Mouse (Mus musculus) kidney, adult 2 months (tissue): ENCODE measurements around the gene Mterf1b. TPM values are rescaled to one million over a fixed set of nuclear protein-coding genes. Genes with fewer than 3 reads are reported as not detected.
A peak's percentile ranks its signal among the peaks of the same experiment; 100 is the strongest.
"Not testable (repeated sequence)": the region's sequence is repeated elsewhere in the genome, so short reads cannot be mapped to it uniquely, and the experiment has no call there.

Experiments used
- DNase-seq: peaks from one replicate; pipeline ENCODE4 v3.0.0; 2021
- H3K27ac ChIP-seq: fragments of 200-500 bp; 2 replicates; pipeline ENCODE4 v1.5.1; 2012; ENCODE audit warnings: low read depth, low read length, control low read depth, inconsistent platforms; ENCODE audit not compliant: insufficient read depth
- H3K27me3 ChIP-seq: fragments of 200-500 bp; replicated peaks from 2 replicates; pipeline ENCODE4 v1.6.1; 2012; ENCODE audit warnings: mild to moderate bottlenecking, moderate library complexity, low read length, inconsistent platforms; ENCODE audit not compliant: control insufficient read depth, insufficient read depth
- H3K36me3 ChIP-seq: fragments of 200-500 bp; 2 replicates; pipeline ENCODE4 v1.6.1; 2012; ENCODE audit warnings: mild to moderate bottlenecking, moderate library complexity, low read length, inconsistent platforms; ENCODE audit not compliant: control insufficient read depth, insufficient read depth
- H3K4me1 ChIP-seq: fragments of 200-500 bp; 2 replicates; pipeline ENCODE4 v1.6.1; 2011; ENCODE audit warnings: low read length; ENCODE audit not compliant: control insufficient read depth, insufficient read depth
- H3K4me3 ChIP-seq: fragments of 200-500 bp; 2 replicates; pipeline ENCODE4 v1.5.1; 2011; ENCODE audit warnings: mild to moderate bottlenecking, low read depth, low read length, control low read depth; ENCODE audit not compliant: insufficient read depth
- CTCF ChIP-seq: fragments of 200-500 bp; conservative IDR thresholded peaks from 2 replicates; pipeline ENCODE4 v1.5.1; 2011; ENCODE audit warnings: low read depth, mild to moderate bottlenecking, control low read depth, low read length, moderate library complexity, mixed read lengths; ENCODE audit not compliant: insufficient read depth, insufficient read length
- POLR2A ChIP-seq: fragments of 200-500 bp; IDR thresholded peaks from one replicate; pipeline ENCODE4 v1.6.1; 2011; ENCODE audit warnings: low read depth, low read length, control low read depth
- WGBS: fragments of 180-500 bp; shearing (Covaris S2); methylation state at CpG from one replicate; pipeline ENCODE4 v1.1.7; 2018; 5-methylcytosine and 5-hydroxymethylcytosine counted together
- polyA plus RNA-seq: library from polyadenylated mRNA; depleted of rRNA; stranded (reverse); fragments of >200 nt; gene quantifications from 2 replicates; pipeline ENCODE4 v1.2.3, GENCODE M21; 2012; rRNA removed

The Mterf1b gene
- 0.27 and 0.53 TPM in 2 replicates for polyA plus RNA-seq

GRCm38 (mm10) chr5:4191671-4192480, at the start of gene Mterf1b:
Gene Mterf1b (plus strand): TSS chr5:4192367.
- not testable (repeated sequence) for DNase-seq, H3K4me1 ChIP-seq, H3K27ac ChIP-seq, H3K27me3 ChIP-seq, H3K36me3 ChIP-seq
- WGBS, result 57% methylated on average over 12 of the region's 37 CpGs
- H3K4me3 ChIP-seq, result peak within 1 kb of the TSS; percentile 39

- H3K27ac ChIP-seq, H3K27me3 ChIP-seq, H3K4me1 ChIP-seq, DNase-seq, H3K4me3 ChIP-seq, H3K36me3 ChIP-seq: not testable (repeated sequence)
- 89% methylated on average over 4 of the region's 5 CpGs for WGBS
Measured at GRCm38 (mm10) chr5:4159418-4160071, 32.6 kb upstream of the Mterf1b start.

DNA sequence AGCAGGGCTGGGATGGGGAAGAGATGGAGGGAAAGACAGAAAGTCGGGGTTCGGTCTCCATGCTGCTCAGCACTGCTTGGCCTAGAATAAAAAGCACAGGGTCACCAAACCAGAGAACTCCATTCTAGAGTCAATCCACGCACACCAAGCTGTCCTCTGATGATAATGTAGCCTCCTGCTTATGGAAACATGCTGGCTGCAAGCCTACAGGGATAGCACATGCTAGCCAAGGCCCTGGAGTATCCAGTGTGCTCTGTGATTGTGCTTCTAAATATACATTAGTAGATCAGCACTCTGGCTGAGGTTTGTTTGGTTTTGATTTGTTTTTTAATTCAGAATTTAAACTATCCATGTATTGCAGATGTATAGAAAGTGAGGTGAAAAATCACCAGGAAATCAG, 30.6 kb upstream of the Mterf1b start:
- Histone ChIP-seq H3K4me1 (no peaks in the 10 kb centered on the region), H3K27me3 (no peaks in the 10 kb centered on the region), H3K4me3 (no peak overlapping the region), H3K36me3 (no peaks in the 10 kb centered on the region), H3K27ac (no peak overlapping the region)
- TF ChIP-seq CTCF (no peak), POLR2A (no peak)
- no peak for DNase-seq
- WGBS, result 87% methylated on average over 3 of the region's 3 CpGs

- Histone ChIP-seq H3K4me3 (no peak overlapping the region), H3K36me3 (no peaks in the 10 kb centered on the region), H3K4me1 (no peaks in the 10 kb centered on the region), H3K27ac (no peak overlapping the region), H3K27me3 (no peaks in the 10 kb centered on the region)
- no peak for DNase-seq
- TF ChIP-seq CTCF (no peak), POLR2A (no peak)
- 62% methylated on average over 7 of the region's 7 CpGs for WGBS
Measured at GRCm38 (mm10) chr5:4162461-4162860, 29.7 kb upstream of the Mterf1b start.

GRCm38 (mm10) chr5:4167813-4168529, 24.2 kb upstream of the Mterf1b start:
- not testable (repeated sequence) for H3K4me3 ChIP-seq, H3K27ac ChIP-seq, H3K27me3 ChIP-seq, H3K36me3 ChIP-seq, H3K4me1 ChIP-seq, DNase-seq
- WGBS, result 60% methylated on average over 6 of the region's 6 CpGs

DNA sequence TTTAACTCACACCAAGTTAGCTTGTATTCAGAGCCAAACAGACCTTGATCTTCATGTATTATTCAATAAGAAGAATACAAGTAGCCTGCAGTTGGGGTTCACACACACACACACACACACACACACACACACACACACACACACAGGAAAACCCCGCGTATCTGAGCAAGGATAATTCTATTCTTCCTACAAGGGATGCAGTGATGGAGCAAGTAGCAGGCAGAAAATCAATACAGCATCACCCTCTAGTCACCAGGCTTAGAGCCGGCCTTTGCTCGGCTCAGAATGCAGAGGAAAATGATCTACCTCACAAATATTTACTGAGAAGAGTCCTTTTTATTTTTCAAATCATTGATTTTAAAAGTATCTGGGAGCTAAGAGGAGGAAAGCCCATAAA, 23.6 kb upstream of the Mterf1b start:
- not testable (repeated sequence) for H3K4me3 ChIP-seq, H3K4me1 ChIP-seq, H3K27me3 ChIP-seq, H3K36me3 ChIP-seq, H3K27ac ChIP-seq, DNase-seq
- WGBS, result 70% methylated on average over 4 of the region's 4 CpGs

DNA sequence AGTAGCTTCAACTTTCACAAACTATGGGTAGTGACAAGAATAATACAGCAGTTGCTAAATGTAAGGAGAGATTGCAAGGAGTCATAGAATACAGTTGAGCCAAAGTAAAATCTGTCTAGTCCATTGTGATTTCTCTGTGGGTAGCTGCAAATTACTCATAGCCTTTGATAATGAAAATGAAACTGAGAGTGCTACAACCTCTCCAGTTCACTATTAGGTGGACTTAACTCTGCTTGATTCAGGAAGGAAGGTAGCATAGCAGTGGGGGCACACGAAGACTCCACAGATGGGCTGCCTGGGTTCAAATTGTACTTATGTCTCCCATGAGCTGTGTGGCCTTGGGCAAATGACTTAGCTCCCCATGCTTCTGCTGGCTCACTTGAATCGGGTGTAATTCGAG, 15.7 kb upstream of the Mterf1b start:
- H3K27ac ChIP-seq, DNase-seq, H3K4me1 ChIP-seq, H3K27me3 ChIP-seq, H3K36me3 ChIP-seq, H3K4me3 ChIP-seq: not testable (repeated sequence)
- 75% methylated on average over 3 of the region's 3 CpGs for WGBS
